Mouse (Mus musculus): ENCODE measurements at regions not wholly inside any gene's neighbourhood (a gene's known extent, or its start where the extent isn't known, plus 50 kb on each side); places are given as distances from the start of the nearest gene placed in this dataset.
A peak's percentile ranks its signal among the peaks of the same experiment; 100 is the strongest.

DNA sequence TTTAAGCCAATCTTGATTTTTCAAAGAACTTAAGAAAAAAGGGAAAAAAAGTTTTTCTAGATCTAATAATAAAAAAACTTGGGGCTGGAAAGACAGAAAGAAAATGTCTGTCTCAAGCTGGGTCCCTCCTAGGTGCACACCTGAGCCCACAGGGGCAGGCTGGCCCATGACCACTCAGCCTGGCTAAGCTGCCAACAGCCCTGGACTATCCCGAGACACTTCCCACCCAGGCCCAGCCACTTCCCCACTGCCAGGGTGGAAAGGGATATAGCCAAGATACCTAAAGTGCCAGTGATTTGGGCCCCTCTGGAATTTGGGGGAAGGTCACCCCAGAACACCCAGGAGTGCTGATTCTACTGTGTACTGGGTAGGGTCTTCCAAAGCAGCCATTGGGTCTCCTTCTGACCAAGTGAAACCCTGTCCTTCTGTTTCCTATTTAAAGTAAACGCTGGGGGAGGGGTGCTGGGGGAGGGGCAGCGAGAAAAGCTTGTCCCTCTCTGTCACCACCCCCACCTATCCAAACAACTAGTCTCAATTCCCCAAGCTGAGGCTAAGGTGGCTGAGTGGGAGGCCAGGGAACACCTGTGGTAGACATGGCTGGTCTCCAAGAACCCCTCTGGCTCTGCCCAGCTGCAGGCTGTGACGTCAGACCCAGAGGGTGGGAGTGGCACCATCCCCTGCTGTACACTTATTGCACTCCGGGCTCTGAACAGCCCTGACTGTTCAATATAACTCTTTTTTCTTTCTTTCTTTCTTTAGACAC lies 62.6 kb downstream of the Mcfd2 start:
- Histone ChIP-seq H3K4me1 (peaks cover 57% of the 10 kb centered on the region), H3K9ac (no peak overlapping the region), H3K36me3 (no peaks in the 10 kb centered on the region), H3K4me2 (no peak overlapping the region), H3K27me3 (no peaks in the 10 kb centered on the region), H3K9me3 (replicated peaks) (no peaks in the 10 kb centered on the region), H3K4me3 (replicated peaks) (no peak overlapping the region), H3K27ac (peak overlapping the region; percentile 89)
- WGBS = 26% methylated on average over 5 of the region's 5 CpGs
- peak; percentile 59 for ATAC-seq (replicated peaks; ENCODE audit: low FRiP score)

DNA sequence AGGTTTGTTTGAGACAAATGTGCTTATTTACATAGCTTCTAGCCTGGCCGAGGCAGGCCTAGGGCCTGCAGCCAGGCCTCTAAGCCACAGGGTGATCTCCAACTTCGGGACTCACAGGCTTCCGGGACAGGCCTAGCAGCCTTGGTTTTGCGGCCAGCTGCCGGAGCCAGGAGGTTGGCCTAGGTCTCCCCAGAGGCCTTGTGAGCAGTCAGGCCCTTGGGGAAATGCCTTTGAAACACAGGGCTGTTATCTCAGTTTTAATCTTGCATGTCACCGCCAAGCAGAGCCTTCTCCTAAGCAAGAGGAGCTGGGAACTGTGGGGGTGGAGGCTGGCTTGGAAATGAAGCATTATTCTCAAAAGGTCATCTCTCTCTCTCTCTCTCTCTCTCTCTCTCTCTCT lies 63.2 kb downstream of the Mcfd2 start:
- no peak overlapping the region for H3K4me2 ChIP-seq
- no peaks in the 10 kb centered on the region for H3K27me3 ChIP-seq
- peaks cover 60% of the 10 kb centered on the region for H3K4me1 ChIP-seq
- no peaks in the 10 kb centered on the region for H3K9me3 ChIP-seq (replicated peaks)
- H3K4me3 ChIP-seq (replicated peaks) = no peak overlapping the region
- 25% methylated on average over 6 of the region's 6 CpGs for WGBS
- peak; percentile 56 for ATAC-seq (replicated peaks; ENCODE audit: low FRiP score)
- H3K9ac ChIP-seq = no peak overlapping the region
- H3K36me3 ChIP-seq = no peaks in the 10 kb centered on the region
- H3K27ac ChIP-seq = peak overlapping the region; percentile 89

- Histone ChIP-seq H3K9ac (no peak overlapping the region), H3K4me1 (peaks cover 60% of the 10 kb centered on the region), H3K4me2 (no peak overlapping the region), H3K27ac (peak overlapping the region; percentile 89), H3K4me3 (replicated peaks) (no peak overlapping the region), H3K36me3 (no peaks in the 10 kb centered on the region), H3K9me3 (replicated peaks) (no peaks in the 10 kb centered on the region), H3K27me3 (no peaks in the 10 kb centered on the region)
- WGBS = 56% methylated on average over 3 of the region's 3 CpGs
- peak; percentile 75 for ATAC-seq (replicated peaks; ENCODE audit: low FRiP score)
Observed at GRCm38 (mm10) chr17:87200721-87201242, 65.0 kb downstream of the Mcfd2 start.

DNA sequence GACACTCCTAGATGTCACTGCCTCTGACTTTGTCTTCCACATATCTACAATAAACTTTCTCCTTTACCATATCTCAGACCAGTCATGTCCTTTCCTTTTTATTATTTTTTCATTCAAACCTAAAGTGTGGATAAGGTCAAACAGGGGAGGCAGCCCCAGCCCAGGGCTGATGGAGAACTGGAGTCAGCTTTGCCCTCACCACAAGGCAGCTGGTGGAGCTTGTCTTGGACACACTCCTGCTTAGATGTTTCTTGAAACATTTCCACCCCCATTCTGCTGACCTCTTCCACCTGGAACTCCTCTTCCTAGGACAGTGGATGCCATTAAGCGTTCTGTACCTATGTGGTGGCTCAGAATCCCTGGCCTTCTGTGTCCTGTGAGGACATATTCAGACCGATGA lies 65.6 kb downstream of the Mcfd2 start:
- H3K27ac ChIP-seq = peak overlapping the region; percentile 89
- H3K36me3 ChIP-seq = no peaks in the 10 kb centered on the region
- H3K9ac ChIP-seq = no peak overlapping the region
- no peak for ATAC-seq (replicated peaks; ENCODE audit: low FRiP score)
- no peak overlapping the region for H3K4me3 ChIP-seq (replicated peaks)
- peaks cover 61% of the 10 kb centered on the region for H3K4me1 ChIP-seq
- WGBS = 72% methylated on average over 2 of the region's 2 CpGs
- H3K9me3 ChIP-seq (replicated peaks) = no peaks in the 10 kb centered on the region
- H3K27me3 ChIP-seq = no peaks in the 10 kb centered on the region
- no peak overlapping the region for H3K4me2 ChIP-seq

DNA sequence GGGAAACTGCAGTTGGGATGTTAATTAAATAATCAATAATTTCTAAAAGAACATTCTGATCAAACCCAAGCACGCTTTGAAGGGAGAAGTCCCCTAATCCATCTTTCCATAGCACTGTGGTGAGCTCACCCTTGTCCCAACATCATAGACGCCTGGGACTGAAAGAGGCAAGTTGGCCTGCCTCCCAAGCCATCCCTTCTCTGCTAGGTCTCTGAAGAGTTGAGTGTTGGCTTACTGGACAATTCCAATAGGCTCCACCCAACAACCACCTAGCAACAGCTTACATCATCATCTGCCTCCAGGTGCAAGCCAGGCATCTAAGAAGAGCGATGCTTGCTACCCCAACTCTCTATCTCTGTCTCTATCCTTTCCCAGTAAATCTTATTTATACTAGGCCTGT lies 66.6 kb downstream of the Mcfd2 start:
- no peak overlapping the region for H3K4me2 ChIP-seq
- peaks cover 69% of the 10 kb centered on the region for H3K4me1 ChIP-seq
- no peaks in the 10 kb centered on the region for H3K36me3 ChIP-seq
- H3K9me3 ChIP-seq (replicated peaks) = no peaks in the 10 kb centered on the region
- H3K9ac ChIP-seq = no peak overlapping the region
- H3K4me3 ChIP-seq (replicated peaks) = no peak overlapping the region
- H3K27me3 ChIP-seq = no peaks in the 10 kb centered on the region
- 90% methylated on average over 3 of the region's 3 CpGs for WGBS
- no peak overlapping the region for H3K27ac ChIP-seq
- ATAC-seq (replicated peaks; ENCODE audit: low FRiP score) = no peak

DNA sequence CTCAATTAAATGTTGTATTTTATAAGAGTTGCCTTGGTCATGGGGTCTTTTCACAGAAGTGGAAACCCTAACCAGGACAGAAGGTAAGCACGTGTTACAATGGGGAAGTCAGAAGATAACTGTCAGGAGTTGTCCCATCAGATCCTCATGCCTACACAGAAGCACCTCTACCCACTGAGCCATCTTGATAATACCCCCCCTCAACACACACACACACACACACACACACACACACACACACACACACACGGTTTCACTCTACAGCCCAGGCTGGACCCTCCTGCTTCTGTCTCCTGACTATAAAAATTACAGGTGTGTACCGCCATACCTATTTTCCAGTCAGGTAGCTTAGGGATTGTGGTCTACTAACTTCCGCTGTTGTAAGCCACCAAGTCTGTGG lies 68.3 kb downstream of the Mcfd2 start:
- Histone ChIP-seq H3K9ac (no peak overlapping the region), H3K36me3 (no peaks in the 10 kb centered on the region), H3K4me3 (replicated peaks) (no peak overlapping the region), H3K27me3 (no peaks in the 10 kb centered on the region), H3K4me1 (peaks cover 64% of the 10 kb centered on the region), H3K9me3 (replicated peaks) (0 out of 2 replicates have a peak, but pooled peaks cover 4% of the 10 kb centered on the region), H3K27ac (no peak overlapping the region), H3K4me2 (no peak overlapping the region)
- ATAC-seq (replicated peaks; ENCODE audit: low FRiP score) = no peak
- WGBS = 94% methylated on average over 4 of the region's 4 CpGs

- H3K36me3 ChIP-seq = no peaks in the 10 kb centered on the region
- H3K27ac ChIP-seq = 0 out of 2 replicates have a peak overlapping the region, but pooled peaks have one; percentile 9
- peaks cover 39% of the 10 kb centered on the region for H3K4me1 ChIP-seq
- ATAC-seq (replicated peaks; ENCODE audit: low FRiP score) = peak; percentile 61; the same call in 1 of the 2 replicates
- H3K4me2 ChIP-seq = no peak overlapping the region
- H3K27me3 ChIP-seq = no peaks in the 10 kb centered on the region
- peaks cover 10% of the 10 kb centered on the region for H3K9me3 ChIP-seq (replicated peaks)
- 41% methylated on average over 11 of the region's 11 CpGs for WGBS
- H3K4me3 ChIP-seq (replicated peaks) = no peak overlapping the region
- no peak overlapping the region for H3K9ac ChIP-seq
Observed at GRCm38 (mm10) chr17:87194639-87195038, 71.1 kb downstream of the Mcfd2 start.

DNA sequence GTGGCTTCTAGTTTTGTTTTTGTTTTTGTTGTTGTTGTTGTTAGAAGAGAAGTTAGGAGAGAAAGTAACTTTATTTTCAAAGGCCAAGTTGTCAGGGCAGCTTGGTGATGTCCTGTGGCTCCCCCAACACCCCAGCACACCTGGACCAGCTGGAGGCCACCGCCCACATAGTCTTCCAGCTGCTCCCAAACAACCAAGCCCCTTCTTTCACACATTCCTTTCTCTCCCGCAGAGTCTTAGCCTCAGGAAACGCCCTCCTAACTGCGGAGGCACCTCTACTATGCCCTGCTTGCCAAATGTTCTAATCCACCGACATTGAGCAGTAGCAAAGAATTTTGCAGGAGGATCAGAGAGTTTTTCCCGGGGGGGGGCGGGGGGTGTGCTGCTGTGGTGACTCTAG lies 72.3 kb downstream of the Mcfd2 start:
- no peaks in the 10 kb centered on the region for H3K27me3 ChIP-seq
- ATAC-seq (replicated peaks; ENCODE audit: low FRiP score) = no peak
- no peak overlapping the region for H3K27ac ChIP-seq
- 21% methylated on average over 7 of the region's 7 CpGs for WGBS
- no peak overlapping the region for H3K4me3 ChIP-seq (replicated peaks)
- no peak overlapping the region for H3K9ac ChIP-seq
- H3K9me3 ChIP-seq (replicated peaks) = peaks cover 10% of the 10 kb centered on the region
- no peaks in the 10 kb centered on the region for H3K36me3 ChIP-seq
- H3K4me2 ChIP-seq = no peak overlapping the region
- H3K4me1 ChIP-seq = peaks cover 30% of the 10 kb centered on the region

GRCm38 (mm10) chr17:87189670-87190069 lies 76.1 kb downstream of the Mcfd2 start:
- Histone ChIP-seq H3K9ac (no peak overlapping the region), H3K4me2 (no peak overlapping the region), H3K27ac (no peak overlapping the region), H3K9me3 (replicated peaks) (peaks cover 10% of the 10 kb centered on the region), H3K27me3 (no peaks in the 10 kb centered on the region), H3K4me1 (peaks cover 44% of the 10 kb centered on the region), H3K36me3 (no peaks in the 10 kb centered on the region), H3K4me3 (replicated peaks) (no peak overlapping the region)
- ATAC-seq (replicated peaks; ENCODE audit: low FRiP score) = no peak
- 41% methylated on average over 3 of the region's 3 CpGs for WGBS
